Mouse (Mus musculus) spleen, adult 2 months (tissue): Measurements from ENCODE around the gene Scgb1c1. TPM values are rescaled to one million over a fixed set of nuclear protein-coding genes. Genes with fewer than 3 reads are reported as not detected.

ENCODE experiments used
- DNase-seq, 2 experiments: peaks; one replicate each; pipeline versions ENCODE4 v3.0.0 to v3.0.0-alpha.2; 2012 to 2021; ENCODE audit warnings: low spot score in 2 of 2, low read depth in 1 of 2
- H3K27ac ChIP-seq: fragments of 200-500 bp; 2 replicates; pipeline ENCODE4 v1.5.1; 2012; ENCODE audit warnings: low read length, inconsistent platforms; ENCODE audit not compliant: insufficient read depth
- H3K27me3 ChIP-seq: fragments of 200-500 bp; 2 replicates; pipeline ENCODE4 v1.6.1; 2012; ENCODE audit warnings: mild to moderate bottlenecking, moderate library complexity, low read length, inconsistent platforms; ENCODE audit not compliant: control insufficient read depth, insufficient read depth
- H3K36me3 ChIP-seq: fragments of 200-500 bp; 2 replicates; pipeline ENCODE4 v1.6.1; 2012; ENCODE audit warnings: mild to moderate bottlenecking, low read length, inconsistent platforms; ENCODE audit not compliant: control insufficient read depth, insufficient read depth
- H3K4me1 ChIP-seq: fragments of 200-500 bp; 2 replicates; pipeline ENCODE4 v1.6.1; 2011; ENCODE audit warnings: inconsistent platforms; ENCODE audit not compliant: control insufficient read depth, insufficient read depth, insufficient read length
- H3K4me3 ChIP-seq: fragments of 200-500 bp; 2 replicates; pipeline ENCODE4 v1.5.1; 2011; ENCODE audit warnings: mild to moderate bottlenecking, inconsistent platforms; ENCODE audit not compliant: insufficient read depth, insufficient read length; ENCODE audit errors: extremely low read depth
- CTCF ChIP-seq: fragments of 200-500 bp; IDR thresholded peaks from 2 replicates; pipeline ENCODE4 v1.5.1; 2011; ENCODE audit warnings: mild to moderate bottlenecking, inconsistent platforms; ENCODE audit not compliant: insufficient read depth, insufficient read length, insufficient replicate concordance; ENCODE audit errors: extremely low read depth
- POLR2A ChIP-seq: fragments of 200-500 bp; IDR thresholded peaks from 2 replicates; pipeline ENCODE4 v1.6.1; 2011; ENCODE audit warnings: low read depth, low read length, inconsistent platforms
- WGBS: fragments of 180-500 bp; shearing (Covaris S2); methylation state at CpG from one replicate; pipeline ENCODE4 v1.1.7; 2018; 5-methylcytosine and 5-hydroxymethylcytosine counted together
- polyA plus RNA-seq: library from polyadenylated mRNA; depleted of rRNA; stranded (reverse); fragments of >200 nt; gene quantifications from 2 replicates; pipeline ENCODE4 v1.2.3, GENCODE M21; 2012

The Scgb1c1 gene
- polyA plus RNA-seq, 1 experiment: 0.25 TPM

DNA sequence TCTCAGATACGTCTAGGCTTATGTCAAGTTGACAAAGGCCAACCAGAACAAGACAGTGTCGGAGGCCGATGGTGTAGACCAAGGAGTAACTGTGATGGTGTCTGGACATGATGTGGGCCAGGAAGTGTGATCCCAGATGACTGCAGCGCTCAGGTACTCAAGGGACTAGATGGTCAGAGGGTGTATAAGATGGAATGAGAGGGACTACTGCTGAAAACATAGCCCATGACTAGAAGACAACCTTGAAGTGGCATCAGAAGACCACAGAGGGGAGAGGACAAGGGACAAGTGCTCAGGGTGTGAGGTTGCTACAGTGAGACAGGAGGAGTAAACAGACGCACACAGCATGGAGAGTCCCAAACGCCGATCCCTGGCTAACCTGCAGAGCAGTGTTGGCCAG is 1.5 kb upstream of the Scgb1c1 start:
- H3K4me3 ChIP-seq: no peak overlapping the region
- no peaks in the 10 kb centered on the region for H3K27me3 ChIP-seq
- TF ChIP-seq CTCF (no peak), POLR2A (no peak)
- DNase-seq: no peak
- H3K4me1 ChIP-seq: no peaks in the 10 kb centered on the region
- WGBS: 87% methylated on average over 7 of the region's 7 CpGs
- H3K36me3 ChIP-seq: no peaks in the 10 kb centered on the region
- no peak overlapping the region for H3K27ac ChIP-seq

DNA sequence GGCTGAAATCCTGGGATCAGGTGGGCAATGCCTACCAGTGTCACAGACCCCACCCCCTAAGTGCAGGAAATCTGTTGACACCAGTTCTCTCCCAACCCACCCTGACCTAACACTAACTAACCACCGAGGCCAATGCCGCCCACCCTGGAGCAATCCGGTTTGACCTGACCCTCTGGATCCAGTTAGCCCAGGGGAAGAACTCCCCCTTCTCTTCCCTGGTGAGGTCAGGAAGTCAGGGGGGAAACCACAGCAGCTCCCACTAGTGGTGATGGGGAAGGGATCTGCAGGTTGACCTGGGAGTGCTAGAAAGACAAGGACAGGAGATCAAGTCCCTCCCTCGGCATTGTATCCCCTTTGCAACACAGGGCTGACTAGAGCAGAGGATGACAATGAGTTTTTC is 336 bp downstream of the Scgb1c1 start:
- H3K4me1 ChIP-seq: no peaks in the 10 kb centered on the region
- DNase-seq: no peak
- TF ChIP-seq POLR2A: no peak
- 76% methylated on average over 4 of the region's 4 CpGs for WGBS
- H3K27ac ChIP-seq: no peak overlapping the region
- no peak overlapping the region for H3K4me3 ChIP-seq
- H3K27me3 ChIP-seq: no peaks in the 10 kb centered on the region
- no peaks in the 10 kb centered on the region for H3K36me3 ChIP-seq

DNA sequence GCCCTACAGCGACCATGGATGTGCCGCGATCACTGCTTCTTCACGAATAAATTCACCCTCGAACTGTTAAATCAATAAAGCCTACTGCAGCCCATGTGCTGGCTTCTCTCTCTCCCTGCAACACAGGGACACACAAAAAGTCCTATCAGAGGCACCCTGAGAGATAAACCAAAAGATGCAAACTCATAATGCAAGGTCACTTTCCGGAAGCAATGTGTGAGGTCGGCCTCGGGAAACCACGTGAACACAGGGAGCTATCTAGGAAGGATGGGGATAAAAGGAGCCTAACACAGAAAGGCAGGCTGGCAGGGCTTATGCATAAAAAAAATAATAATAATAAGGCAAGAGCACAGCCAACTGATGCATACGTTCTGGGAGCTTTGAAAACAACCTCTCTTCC is 1.3 kb downstream of the Scgb1c1 start:
- no peaks in the 10 kb centered on the region for H3K4me1 ChIP-seq
- H3K27ac ChIP-seq: no peak overlapping the region
- H3K36me3 ChIP-seq: 0 out of 2 replicates have a peak, but pooled peaks cover 1% of the 10 kb centered on the region
- no peaks in the 10 kb centered on the region for H3K27me3 ChIP-seq
- no peak for DNase-seq
- WGBS: 88% methylated on average over 10 of the region's 10 CpGs
- TF ChIP-seq POLR2A (no peak), CTCF (no peak)
- no peak overlapping the region for H3K4me3 ChIP-seq

DNA sequence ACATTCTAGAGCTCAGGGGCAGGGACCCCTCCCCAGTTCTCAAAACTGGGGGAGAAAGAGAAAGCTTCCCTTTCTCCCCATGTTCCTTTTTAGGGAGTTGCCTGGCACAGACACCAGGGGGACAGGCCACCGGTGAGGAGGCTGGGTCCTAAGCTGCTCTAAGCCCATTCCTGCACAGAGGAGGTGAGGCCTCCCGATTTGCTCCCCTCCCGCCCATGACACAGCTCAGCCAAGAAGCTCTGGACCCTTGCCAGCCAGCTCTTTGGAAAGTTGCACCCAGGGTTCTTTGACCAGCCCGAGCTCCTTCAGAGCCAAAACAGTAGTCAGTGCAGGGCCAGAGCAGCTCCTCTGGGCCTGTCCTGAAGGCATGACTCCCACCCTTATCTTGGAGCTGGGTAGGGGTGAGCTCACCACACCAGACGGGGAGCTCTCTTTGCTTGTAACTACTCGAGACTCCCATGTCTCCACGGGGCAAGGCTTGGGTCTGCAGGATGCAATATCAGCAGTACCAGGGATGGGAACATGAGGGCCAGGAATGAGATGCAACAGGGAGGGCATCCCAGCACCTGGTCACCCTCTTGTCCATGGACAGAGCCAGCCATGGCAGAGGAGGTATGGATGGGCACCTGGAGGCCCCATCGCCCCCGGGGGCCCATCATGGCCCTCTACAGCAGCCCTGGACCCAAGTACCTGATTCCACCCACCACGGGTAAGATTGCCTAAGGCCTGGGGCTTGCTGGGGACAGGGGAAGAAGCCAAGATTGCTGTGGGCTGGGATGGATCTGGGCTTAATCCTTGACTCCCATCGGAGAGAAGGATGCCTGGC is 2.6 kb downstream of the Scgb1c1 start, which contains the start of gene Odf3:
Odf3 (plus strand) TSS at position 51 of the 826 bp plus-strand sequence.
- Histone ChIP-seq H3K4me3 (no peak within 1 kb of the TSS), H3K27ac (no peak within 1 kb of the TSS), H3K27me3 (no peaks in the 10 kb centered on the region), H3K4me1 (no peaks in the 10 kb centered on the region), H3K36me3 (peaks cover 1% of the 10 kb centered on the region; the same call in 1 of the 2 replicates)
- WGBS: 75% methylated on average over 11 of the region's 11 CpGs
- no peak for DNase-seq
- no peak for TF ChIP-seq POLR2A
- TF ChIP-seq CTCF: no peak

DNA sequence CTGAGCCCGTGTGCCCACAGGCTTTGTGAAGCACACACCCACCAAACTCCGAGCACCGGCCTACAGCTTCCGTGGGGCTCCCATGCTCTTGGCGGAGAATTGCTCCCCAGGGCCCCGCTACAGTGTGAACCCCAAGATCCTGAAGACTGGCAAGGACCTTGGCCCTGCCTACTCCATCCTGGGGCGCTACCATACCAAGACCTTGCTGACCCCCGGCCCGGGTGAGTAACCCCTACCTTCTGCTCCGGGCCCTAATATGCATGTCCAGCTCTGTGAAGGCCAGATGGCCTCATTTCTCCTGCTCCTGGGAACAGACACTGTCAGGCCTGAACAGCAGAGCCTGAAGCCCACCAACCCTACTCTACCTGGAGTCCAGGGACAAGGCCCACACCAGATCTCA is 3.2 kb downstream of the Scgb1c1 start:
- no peak overlapping the region for H3K27ac ChIP-seq
- H3K4me3 ChIP-seq: no peak overlapping the region
- H3K4me1 ChIP-seq: no peaks in the 10 kb centered on the region
- TF ChIP-seq CTCF (no peak), POLR2A (no peak)
- 93% methylated on average over 10 of the region's 10 CpGs for WGBS
- peaks cover 4% of the 10 kb centered on the region for H3K36me3 ChIP-seq
- H3K27me3 ChIP-seq: no peaks in the 10 kb centered on the region
- DNase-seq: no peak

DNA sequence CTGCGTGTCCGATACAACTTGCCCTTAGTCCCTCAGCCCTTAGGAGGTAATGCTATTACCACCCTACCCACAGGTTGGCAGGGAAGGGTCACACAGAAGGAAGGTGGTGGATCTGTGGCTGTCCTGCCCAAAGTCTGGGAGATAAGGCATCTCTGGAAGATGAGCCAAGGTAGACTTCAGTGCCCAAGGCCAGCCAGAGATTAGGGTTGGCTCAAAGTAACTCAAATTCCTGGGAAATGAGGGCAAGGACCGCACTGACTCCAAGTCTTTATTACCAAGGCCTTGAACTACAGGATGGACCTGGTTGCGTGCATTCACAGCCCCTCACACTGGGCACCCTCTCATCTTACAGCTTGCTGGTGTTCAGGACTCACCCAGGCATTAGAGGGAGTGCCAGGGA is 6.6 kb downstream of the Scgb1c1 start:
- DNase-seq: no peak
- Histone ChIP-seq H3K4me3 (no peak overlapping the region), H3K4me1 (no peaks in the 10 kb centered on the region), H3K27ac (no peak overlapping the region), H3K27me3 (no peaks in the 10 kb centered on the region), H3K36me3 (peaks cover 10% of the 10 kb centered on the region)
- TF ChIP-seq POLR2A (no peak), CTCF (no peak)
- WGBS: 97% methylated on average over 4 of the region's 4 CpGs

DNA sequence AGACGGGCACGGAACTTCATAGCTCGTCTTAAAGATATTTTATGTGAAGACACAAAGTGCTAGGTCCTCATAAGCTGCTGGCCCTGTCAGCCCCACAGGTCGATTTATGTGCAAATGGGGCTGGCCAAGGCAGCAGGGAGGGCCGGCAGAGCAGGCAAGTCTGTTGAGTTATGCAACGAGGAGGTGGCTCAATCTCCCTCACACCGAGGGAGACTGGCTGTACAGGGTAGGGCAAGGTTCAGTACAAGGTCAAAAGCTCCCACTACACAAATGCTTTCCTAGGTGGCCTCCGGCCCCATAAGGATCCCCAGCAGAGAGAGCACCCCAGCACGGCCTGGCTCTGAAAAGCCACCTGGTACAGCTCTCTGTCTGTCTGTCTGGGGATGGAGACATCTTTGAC is 8.0 kb downstream of the Scgb1c1 start:
- no peak for DNase-seq
- WGBS: 82% methylated on average over 9 of the region's 9 CpGs
- H3K36me3 ChIP-seq: peaks cover 10% of the 10 kb centered on the region
- TF ChIP-seq CTCF (no peak), POLR2A (no peak)
- no peaks in the 10 kb centered on the region for H3K27me3 ChIP-seq
- H3K4me1 ChIP-seq: peaks cover 6% of the 10 kb centered on the region
- H3K4me3 ChIP-seq: no peak overlapping the region
- H3K27ac ChIP-seq: no peak overlapping the region
